Mouse (Mus musculus) liver, adult 2 months (tissue): ENCODE measurements around the gene Yy1. TPM values are rescaled to one million over a fixed set of nuclear protein-coding genes. Genes with fewer than 3 reads are reported as not detected.

Source experiments
- DNase-seq: peaks from one replicate; pipeline ENCODE4 v3.0.0-alpha.2; 2011; ENCODE audit warnings: low read depth, low spot score; ENCODE audit errors: extremely low read depth
- H3K27ac ChIP-seq: fragments of 200-500 bp; replicated peaks from 2 replicates; pipeline ENCODE4 v1.5.1; 2012; ENCODE audit warnings: low read depth, mild to moderate bottlenecking, control low read depth, inconsistent platforms, low read length; ENCODE audit not compliant: insufficient read depth
- H3K27me3 ChIP-seq: fragments of 200-500 bp; 2 replicates; pipeline ENCODE4 v1.6.1; 2012; ENCODE audit warnings: mild to moderate bottlenecking, moderate library complexity, low read length, inconsistent platforms; ENCODE audit not compliant: control insufficient read depth, insufficient read depth
- H3K36me3 ChIP-seq: fragments of 200-500 bp; 2 replicates; pipeline ENCODE4 v1.6.1; 2012; ENCODE audit warnings: low read length, inconsistent platforms; ENCODE audit not compliant: control insufficient read depth, insufficient read depth
- H3K4me1 ChIP-seq: fragments of 200-500 bp; 2 replicates; pipeline ENCODE4 v1.6.1; 2011; ENCODE audit warnings: low read length; ENCODE audit not compliant: control insufficient read depth, insufficient read depth
- H3K4me3 ChIP-seq: fragments of 200-500 bp; 2 replicates; pipeline ENCODE4 v1.5.1; 2011; ENCODE audit warnings: low read depth, mild to moderate bottlenecking, control low read depth, low read length, moderate library complexity; ENCODE audit not compliant: insufficient read depth
- H3K79me2 ChIP-seq: fragments of 200-500 bp; 2 replicates; pipeline ENCODE4 v1.6.1; 2012; ENCODE audit warnings: inconsistent platforms, mild to moderate bottlenecking, low read length, moderate library complexity; ENCODE audit not compliant: control insufficient read depth, insufficient read depth
- H3K9ac ChIP-seq: fragments of 200-500 bp; 2 replicates; pipeline ENCODE4 v1.6.1; 2012; ENCODE audit warnings: low read depth, mild to moderate bottlenecking, control low read depth, inconsistent platforms, low read length
- CTCF ChIP-seq: fragments of 200-500 bp; IDR thresholded peaks from 2 replicates; pipeline ENCODE4 v1.5.1; 2011; ENCODE audit warnings: low read depth, low read length, control low read depth
- POLR2A ChIP-seq: fragments of 200-500 bp; IDR thresholded peaks from 2 replicates; pipeline ENCODE4 v1.6.1; 2011; ENCODE audit warnings: low read length, control low read depth; ENCODE audit not compliant: insufficient read depth; ENCODE audit errors: extremely low read depth
- WGBS: fragments of 180-500 bp; shearing (Covaris S2); methylation state at CpG from one replicate; pipeline ENCODE4 v1.1.7; 2018; 5-methylcytosine and 5-hydroxymethylcytosine counted together
- polyA plus RNA-seq: library from polyadenylated mRNA; depleted of rRNA; stranded (reverse); fragments of >200 nt; gene quantifications from 2 replicates; pipeline ENCODE4 v1.2.3, GENCODE M21; 2012
- total RNA-seq: library from RNA; depleted of rRNA; stranded (reverse); fragments of >200 nt; gene quantifications from 2 replicates; pipeline ENCODE4 v1.2.3, GENCODE M21; 2014

Yy1 gene
- total and polyA plus RNA-seq, 2 experiments = 10.3 to 19.6 TPM

DNA sequence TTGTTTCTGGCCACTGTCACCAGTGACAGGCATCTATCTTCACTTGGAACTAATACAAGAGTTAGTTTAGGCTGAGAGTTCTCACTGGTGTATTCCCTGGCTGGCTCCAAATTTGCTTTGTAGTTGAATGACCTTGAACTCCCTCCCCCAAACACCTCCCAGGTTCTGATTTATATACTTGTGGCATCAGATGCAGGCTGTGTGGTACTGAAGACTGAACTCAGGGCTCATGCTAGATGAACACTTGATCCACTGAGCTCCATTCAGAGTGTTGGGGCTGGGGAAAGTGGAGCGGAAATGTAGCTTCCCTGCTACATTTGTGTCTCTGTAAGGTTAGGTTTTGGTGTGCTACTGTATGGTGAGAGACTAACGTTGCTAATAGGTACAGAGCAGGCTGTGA is 11.6 kb downstream of the Yy1 start:
- Histone ChIP-seq H3K4me1 (peaks cover 37% of the 10 kb centered on the region), H3K27ac (no peak overlapping the region), H3K4me3 (no peak overlapping the region), H3K9ac (no peak overlapping the region), H3K79me2 (peaks cover 73% of the 10 kb centered on the region), H3K27me3 (no peaks in the 10 kb centered on the region), H3K36me3 (peaks cover 22% of the 10 kb centered on the region)
- WGBS = 66% methylated on average over 2 of the region's 2 CpGs
- DNase-seq = peak; percentile 57
- TF ChIP-seq CTCF (no peak), POLR2A (no peak)

DNA sequence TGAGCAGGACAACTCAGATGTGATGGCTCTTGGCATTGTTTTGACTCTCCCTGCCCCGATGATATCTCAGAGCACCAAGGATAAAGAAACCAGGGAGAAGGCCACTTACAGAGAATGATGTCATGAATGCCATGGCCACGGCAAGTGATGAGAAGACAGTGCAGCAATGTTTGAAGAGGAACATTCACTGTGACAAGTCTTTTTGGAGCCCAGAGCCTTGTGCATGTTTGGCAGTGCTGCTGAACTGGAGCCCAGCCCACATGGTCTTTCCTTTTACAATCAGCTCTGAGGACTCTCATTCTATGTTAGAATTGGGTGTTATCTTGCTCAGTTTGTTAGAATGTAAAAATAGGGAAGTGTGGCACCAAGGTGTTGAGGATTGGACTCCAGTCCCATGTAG is 15.7 kb downstream of the Yy1 start:
- Histone ChIP-seq H3K36me3 (peaks cover 26% of the 10 kb centered on the region), H3K4me1 (peaks cover 17% of the 10 kb centered on the region), H3K79me2 (peaks cover 57% of the 10 kb centered on the region), H3K27me3 (no peaks in the 10 kb centered on the region), H3K9ac (no peak overlapping the region), H3K4me3 (no peak overlapping the region), H3K27ac (no peak overlapping the region; the same call in 1 of the 2 replicates)
- DNase-seq = no peak
- WGBS = 49% methylated on average over 2 of the region's 2 CpGs
- no peak for TF ChIP-seq POLR2A
- no peak for TF ChIP-seq CTCF

DNA sequence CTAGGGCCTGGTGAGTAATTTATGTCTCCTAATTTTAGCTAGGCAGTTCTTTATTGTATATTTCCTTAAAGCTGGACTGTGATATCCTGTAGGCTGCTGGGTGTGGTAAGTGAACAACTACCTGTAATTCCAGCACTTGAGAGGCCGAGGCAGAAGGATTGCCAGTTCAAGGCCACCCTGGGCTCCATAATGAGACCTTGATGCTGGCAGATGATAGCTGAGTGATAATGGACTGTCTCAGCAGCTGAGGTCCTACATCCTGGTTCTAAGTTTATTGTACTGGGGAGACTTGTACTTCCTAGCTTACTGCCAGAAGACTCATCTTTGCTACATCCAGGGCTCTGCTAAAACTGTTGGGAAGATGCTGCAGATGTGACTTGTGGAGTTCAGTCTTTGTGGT is 17.0 kb downstream of the Yy1 start:
- H3K27me3 ChIP-seq = no peaks in the 10 kb centered on the region
- peaks cover 52% of the 10 kb centered on the region for H3K79me2 ChIP-seq
- H3K4me1 ChIP-seq = peaks cover 7% of the 10 kb centered on the region; the same call in 1 of the 2 replicates
- TF ChIP-seq CTCF (no peak), POLR2A (no peak)
- no peak overlapping the region for H3K27ac ChIP-seq
- WGBS = 42% methylated on average over 1 of the region's 1 CpGs
- no peak overlapping the region for H3K9ac ChIP-seq
- H3K4me3 ChIP-seq = no peak overlapping the region
- peaks cover 26% of the 10 kb centered on the region for H3K36me3 ChIP-seq
- DNase-seq = no peak

DNA sequence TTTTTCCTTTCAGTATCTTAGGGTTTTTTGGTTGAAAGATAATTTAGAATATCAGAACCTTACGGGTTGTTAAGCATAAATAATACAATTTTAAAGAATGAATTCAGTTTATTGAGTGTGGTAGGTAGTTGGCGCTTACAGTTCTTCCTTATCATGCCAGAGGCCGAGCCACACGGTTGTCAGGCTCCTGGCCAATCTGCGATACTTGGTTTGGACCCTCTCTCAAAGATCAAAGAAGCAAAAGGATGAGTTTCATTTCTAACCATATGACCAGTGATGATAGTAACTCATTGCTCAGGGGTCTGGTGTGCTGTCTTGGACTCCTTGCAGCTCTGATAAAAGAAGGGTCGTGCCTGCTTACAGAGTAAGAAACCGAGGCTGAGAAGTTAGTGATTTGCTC is 17.5 kb downstream of the Yy1 start:
- TF ChIP-seq CTCF (no peak), POLR2A (no peak)
- Histone ChIP-seq H3K27ac (no peak overlapping the region), H3K79me2 (peaks cover 51% of the 10 kb centered on the region), H3K9ac (no peak overlapping the region), H3K4me1 (peaks cover 7% of the 10 kb centered on the region; the same call in 1 of the 2 replicates), H3K4me3 (no peak overlapping the region), H3K27me3 (no peaks in the 10 kb centered on the region), H3K36me3 (peaks cover 28% of the 10 kb centered on the region)
- no peak for DNase-seq
- 56% methylated on average over 7 of the region's 7 CpGs for WGBS

DNA sequence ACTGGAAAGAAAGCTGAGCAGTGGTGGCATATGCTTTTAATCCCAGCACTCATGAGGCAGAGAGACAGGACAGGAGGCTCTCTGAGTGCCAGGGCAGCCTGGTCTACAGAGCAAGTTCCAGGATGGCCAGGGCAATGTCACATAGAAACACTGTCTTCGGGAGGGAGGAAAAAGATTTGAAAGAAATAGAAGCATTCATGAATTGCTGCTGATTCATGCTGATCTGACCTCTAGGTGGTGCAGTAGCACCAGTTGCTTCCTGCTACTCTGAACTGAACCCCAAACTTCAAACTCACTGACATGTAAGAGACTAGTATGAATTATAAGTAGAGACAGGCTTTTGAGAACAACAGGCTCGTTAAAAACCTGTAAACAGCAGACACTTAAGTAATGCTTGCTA is 18.4 kb downstream of the Yy1 start:
- Histone ChIP-seq H3K36me3 (peaks cover 29% of the 10 kb centered on the region), H3K27ac (no peak overlapping the region)

DNA sequence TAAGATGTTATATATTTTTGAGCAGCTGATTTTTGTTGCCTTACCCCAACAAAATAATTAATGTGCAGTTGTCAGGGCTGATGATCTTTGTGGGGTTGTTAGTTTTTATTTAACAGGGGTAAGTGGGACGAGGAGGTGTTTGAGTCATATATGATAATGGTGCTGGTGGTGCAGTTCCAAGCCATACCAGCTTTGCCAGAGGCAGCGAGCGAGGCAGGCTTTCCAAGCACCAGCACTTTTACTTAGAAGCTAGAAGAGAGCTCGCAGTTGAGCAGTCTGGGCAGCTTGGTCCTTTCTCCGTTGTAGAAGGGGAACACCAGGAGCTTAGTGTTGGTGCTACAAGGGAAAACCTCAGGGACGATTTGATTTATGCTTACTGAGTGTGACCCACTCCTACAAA is 19.7 kb downstream of the Yy1 start:
- Histone ChIP-seq H3K36me3 (peaks cover 18% of the 10 kb centered on the region), H3K4me3 (no peak overlapping the region), H3K4me1 (peaks cover 7% of the 10 kb centered on the region; the same call in 1 of the 2 replicates), H3K27me3 (no peaks in the 10 kb centered on the region), H3K27ac (no peak overlapping the region), H3K9ac (no peak overlapping the region), H3K79me2 (peaks cover 38% of the 10 kb centered on the region)
- DNase-seq = no peak
- no peak for TF ChIP-seq CTCF
- no peak for TF ChIP-seq POLR2A
- WGBS = 86% methylated on average over 6 of the region's 6 CpGs

More for the DNA sequence above, 18.4 kb downstream of the Yy1 start:
- Histone ChIP-seq H3K79me2 (peaks cover 50% of the 10 kb centered on the region), H3K27me3 (no peaks in the 10 kb centered on the region), H3K4me3 (no peak overlapping the region), H3K4me1 (peaks cover 7% of the 10 kb centered on the region; the same call in 1 of the 2 replicates), H3K9ac (no peak overlapping the region)
- WGBS = 27% methylated on average over 2 of the region's 2 CpGs
- peak; percentile 68 for DNase-seq
- TF ChIP-seq POLR2A (no peak), CTCF (0 out of 2 replicates have a peak, but pooled peaks have one; percentile 17)
